ENCODE assay signal across 8 mouse cellular contexts in the genomic region with DNA sequence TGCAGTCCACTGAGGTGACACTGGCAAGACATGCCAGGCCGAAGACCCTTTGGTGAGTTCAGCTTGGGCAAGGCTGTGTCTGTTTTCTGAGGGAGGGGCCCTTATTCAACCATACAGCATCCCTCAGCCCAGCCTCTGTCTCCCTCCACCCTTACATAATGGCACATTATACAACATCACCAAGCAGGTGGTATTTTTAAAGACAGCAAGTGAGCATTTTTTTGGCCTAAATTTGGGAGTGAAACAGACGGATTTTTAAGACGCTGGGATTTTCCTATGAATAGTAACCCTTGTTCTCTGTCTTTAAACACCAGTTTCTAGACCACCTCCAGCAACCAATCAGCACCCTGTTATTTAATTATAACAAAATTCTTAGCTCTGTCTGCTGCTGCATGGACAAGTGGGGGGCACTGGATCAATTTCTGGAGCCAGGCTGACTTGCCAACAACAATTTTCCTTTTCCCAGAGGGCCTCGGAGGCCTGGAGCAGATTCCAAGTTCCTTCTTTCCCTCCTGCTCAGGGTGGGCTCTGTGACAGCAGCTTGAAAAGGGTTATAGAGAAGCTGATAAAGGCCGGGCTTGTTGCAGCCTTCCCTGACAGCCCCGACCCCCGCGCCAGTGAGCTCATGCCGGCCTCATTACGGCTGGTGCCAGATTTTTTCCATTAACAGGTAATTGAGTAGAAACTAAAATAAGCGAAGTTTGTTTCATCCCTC.
DNase-seq lines count a peak whose midpoint lies in the region; ATAC-seq lines count a peak whose summit lies in the region.

No protein-coding gene starts in this region.

- H3K9ac ChIP-seq in midbrain, embryonic 15.5 days, result no peak overlapping the region

- 58% methylated on average over 11 of the region's 11 CpGs for WGBS in midbrain, embryonic 10.5 days
- WGBS in midbrain, embryonic 15.5 days, result 35% methylated on average over 11 of the region's 11 CpGs

- no peak for ATAC-seq in midbrain, embryonic 15.5 days (replicated peaks)

- no peaks in the 10 kb centered on the region for H3K36me3 ChIP-seq in midbrain, embryonic 10.5 days
- no peaks in the 10 kb centered on the region for H3K36me3 ChIP-seq in midbrain, embryonic 15.5 days (replicated peaks)

- H3K4me1 ChIP-seq in midbrain, embryonic 10.5 days, result peaks cover 16% of the 10 kb centered on the region
- H3K4me1 ChIP-seq in midbrain, embryonic 15.5 days, result peaks cover 13% of the 10 kb centered on the region

- no peak overlapping the region for H3K4me3 ChIP-seq in midbrain, embryonic 10.5 days
- H3K4me3 ChIP-seq in midbrain, embryonic 15.5 days, result no peak overlapping the region

- H3K27ac ChIP-seq in midbrain, embryonic 10.5 days (replicated peaks), result peak overlapping the region; percentile 63
- no peak overlapping the region for H3K27ac ChIP-seq in midbrain, embryonic 15.5 days

- no peak for DNase-seq in midbrain, embryonic 10.5 days (ENCODE audit: low spot score)
- peak; percentile 42 to 58 for DNase-seq in frontal cortex, postnatal 10 days (ENCODE audit: low spot score in 2 of 2)
- DNase-seq in left cerebral cortex, postnatal 25 days (ENCODE audit: low spot score in 2 of 2), result peak; percentile 52 to 89
- DNase-seq in right cerebral cortex, postnatal 14 days, result peak; percentile 32
- DNase-seq in spleen, postnatal 36 days (ENCODE audit: low spot score in 2 of 2), result no peak
- DNase-seq in cerebellum, adult 9-10 months, result no peak
- no peak for DNase-seq in cerebellum, adult 8-10 months

- no peaks in the 10 kb centered on the region for H3K27me3 ChIP-seq in midbrain, embryonic 10.5 days (ENCODE audit: low read depth, poor library complexity, severe bottlenecking)
- no peaks in the 10 kb centered on the region for H3K27me3 ChIP-seq in midbrain, embryonic 15.5 days (replicated peaks)

- H3K4me2 ChIP-seq in midbrain, embryonic 15.5 days, result no peak overlapping the region

- intact Hi-C loops in left cerebral cortex, postnatal 25 days (cut with DNase I), result loop anchor here (5.0 kb wide), 1 partner anchor 52 kb away; no protein-coding TSS in a partner anchor

- no peaks in the 10 kb centered on the region for H3K9me3 ChIP-seq in midbrain, embryonic 10.5 days (replicated peaks)
- no peaks in the 10 kb centered on the region for H3K9me3 ChIP-seq in midbrain, embryonic 15.5 days

Comparison
In these comparisons a context has a peak if more than half of its experiments do, and no peak if none do; other contexts are left out.
1. DNase-seq: peak in frontal cortex, postnatal 10 days (2 of 2), left cerebral cortex, postnatal 25 days (2 of 2) and right cerebral cortex, postnatal 14 days (single experiment); none in midbrain, embryonic 10.5 days (single experiment), spleen, postnatal 36 days (0 of 2), cerebellum, adult 9-10 months (single experiment) and cerebellum, adult 8-10 months (single experiment).